Mouse (Mus musculus) heart, embryonic 15.5 days (tissue): ENCODE results near the gene 6430548M08Rik. TPM values are rescaled to one million over a fixed set of nuclear protein-coding genes. Genes with fewer than 3 reads are reported as not detected.

Experiments used
- ATAC-seq: fragments of 200-750 bp; cut with Nextera tagmentation; replicated peaks from 2 replicates; pipeline ENCODE4 v1.8.0; 2017; ENCODE audit warnings: low read depth, moderate TSS enrichment; ENCODE audit not compliant: insufficient number of reproducible peaks, insufficient read depth, low FRiP score
- H3K27ac ChIP-seq: fragments of 300-500 bp; sonication (generic); 2 replicates; pipeline ENCODE4 v1.5.1; 2015; ENCODE audit warnings: mild to moderate bottlenecking, inconsistent platforms
- H3K27me3 ChIP-seq: fragments of 300-500 bp; sonication (generic); 2 replicates; pipeline ENCODE4 v1.6.1; 2015; ENCODE audit warnings: inconsistent platforms
- H3K36me3 ChIP-seq: fragments of 300-500 bp; sonication (generic); 2 replicates; pipeline ENCODE4 v1.6.1; 2015; ENCODE audit warnings: mild to moderate bottlenecking, inconsistent platforms
- H3K4me1 ChIP-seq: fragments of 300-500 bp; sonication (generic); replicated peaks from 2 replicates; pipeline ENCODE4 v1.6.1; 2015; ENCODE audit warnings: inconsistent platforms
- H3K4me2 ChIP-seq: fragments of 300-500 bp; sonication (generic); 2 replicates; pipeline ENCODE4 v1.6.1; 2015; ENCODE audit warnings: inconsistent platforms, mild to moderate bottlenecking, moderate library complexity
- H3K4me3 ChIP-seq: fragments of 300-500 bp; sonication (generic); 2 replicates; pipeline ENCODE4 v1.5.1; 2015; ENCODE audit warnings: mild to moderate bottlenecking, inconsistent platforms
- H3K9ac ChIP-seq: fragments of 300-500 bp; sonication (generic); 2 replicates; pipeline ENCODE4 v1.6.1; 2015; ENCODE audit warnings: mild to moderate bottlenecking, inconsistent platforms
- H3K9me3 ChIP-seq: fragments of 300-500 bp; sonication (generic); replicated peaks from 2 replicates; pipeline ENCODE4 v1.6.1; 2016; ENCODE audit warnings: inconsistent platforms
- WGBS: fragments of 180-500 bp; shearing (Covaris S2); methylation state at CpG from one replicate; pipeline ENCODE4 v1.1.7; 2015; ENCODE audit warnings: mixed read lengths; 5-methylcytosine and 5-hydroxymethylcytosine counted together
- polyA plus RNA-seq: library from polyadenylated mRNA; unstranded; fragments of >200 nt; fragmentation: Nextera tagmentation; extraction: Ambion mirVana; gene quantifications from 2 replicates; pipeline ENCODE4 v1.2.1, GENCODE M21; 2015

6430548M08Rik gene
- polyA plus RNA-seq, 1 experiment from 2014 or later = 6.6 TPM

- H3K4me2 ChIP-seq = no peak overlapping the region
- H3K27me3 ChIP-seq = no peaks in the 10 kb centered on the region
- peak; percentile 18; the same call in 1 of the 2 replicates for ATAC-seq
- no peaks in the 10 kb centered on the region for H3K36me3 ChIP-seq
- no peak overlapping the region for H3K27ac ChIP-seq
- H3K9ac ChIP-seq = no peak overlapping the region
- H3K9me3 ChIP-seq = no peaks in the 10 kb centered on the region
- peaks cover 36% of the 10 kb centered on the region for H3K4me1 ChIP-seq
- H3K4me3 ChIP-seq = no peak overlapping the region
- 24% methylated on average over 9 of the region's 9 CpGs for WGBS
Observed at GRCm38 (mm10) chr8:120184366-120184765, 70.4 kb downstream of the 6430548M08Rik start.

GRCm38 (mm10) chr8:120184850-120185792 is 71.2 kb downstream of the 6430548M08Rik start:
- Histone ChIP-seq H3K27me3 (no peaks in the 10 kb centered on the region), H3K4me1 (peaks cover 41% of the 10 kb centered on the region), H3K4me3 (no peak overlapping the region), H3K36me3 (no peaks in the 10 kb centered on the region), H3K9me3 (no peaks in the 10 kb centered on the region), H3K9ac (peak overlapping the region; percentile 12), H3K27ac (peak overlapping the region; percentile 56), H3K4me2 (peak overlapping the region; percentile 13; the same call in 1 of the 2 replicates)
- ATAC-seq = no peak; the same call in 1 of the 2 replicates
- WGBS = 26% methylated on average over 16 of the region's 17 CpGs

- no peak overlapping the region for H3K9ac ChIP-seq
- no peak for ATAC-seq
- no peak overlapping the region for H3K4me3 ChIP-seq
- no peaks in the 10 kb centered on the region for H3K27me3 ChIP-seq
- H3K27ac ChIP-seq = no peak overlapping the region; the same call in 1 of the 2 replicates
- no peaks in the 10 kb centered on the region for H3K9me3 ChIP-seq
- H3K4me2 ChIP-seq = no peak overlapping the region
- no peaks in the 10 kb centered on the region for H3K36me3 ChIP-seq
- peaks cover 53% of the 10 kb centered on the region for H3K4me1 ChIP-seq
- 54% methylated on average over 8 of the region's 8 CpGs for WGBS
Observed at GRCm38 (mm10) chr8:120186454-120186853, 72.5 kb downstream of the 6430548M08Rik start.

GRCm38 (mm10) chr8:120188510-120188909 is 74.6 kb downstream of the 6430548M08Rik start:
- ATAC-seq = no peak
- peaks cover 58% of the 10 kb centered on the region for H3K4me1 ChIP-seq

GRCm38 (mm10) chr8:120189440-120189839 is 75.5 kb downstream of the 6430548M08Rik start:
- Histone ChIP-seq H3K9ac (no peak overlapping the region), H3K27ac (no peak overlapping the region)

More at GRCm38 (mm10) chr8:120188510-120188909, 74.6 kb downstream of the 6430548M08Rik start:
- no peaks in the 10 kb centered on the region for H3K9me3 ChIP-seq
- H3K36me3 ChIP-seq = no peaks in the 10 kb centered on the region
- 79% methylated on average over 6 of the region's 6 CpGs for WGBS
- no peak overlapping the region for H3K4me2 ChIP-seq
- no peak overlapping the region for H3K4me3 ChIP-seq
- no peak overlapping the region for H3K9ac ChIP-seq
- H3K27me3 ChIP-seq = no peaks in the 10 kb centered on the region
- H3K27ac ChIP-seq = no peak overlapping the region

GRCm38 (mm10) chr8:120190107-120190809 is 76.3 kb downstream of the 6430548M08Rik start:
- H3K27ac ChIP-seq = peak overlapping the region; percentile 93
- no peak for ATAC-seq
- H3K27me3 ChIP-seq = no peaks in the 10 kb centered on the region
- no peak overlapping the region for H3K4me2 ChIP-seq
- H3K4me3 ChIP-seq = no peak overlapping the region
- WGBS = 78% methylated on average over 17 of the region's 17 CpGs
- H3K9ac ChIP-seq = no peak overlapping the region
- H3K9me3 ChIP-seq = no peaks in the 10 kb centered on the region
- no peaks in the 10 kb centered on the region for H3K36me3 ChIP-seq
- peaks cover 45% of the 10 kb centered on the region for H3K4me1 ChIP-seq

More at GRCm38 (mm10) chr8:120189440-120189839, 75.5 kb downstream of the 6430548M08Rik start:
- no peak overlapping the region for H3K4me3 ChIP-seq
- H3K4me1 ChIP-seq = peaks cover 53% of the 10 kb centered on the region
- no peaks in the 10 kb centered on the region for H3K9me3 ChIP-seq
- 70% methylated on average over 6 of the region's 6 CpGs for WGBS
- no peak for ATAC-seq
- H3K36me3 ChIP-seq = no peaks in the 10 kb centered on the region
- no peak overlapping the region for H3K4me2 ChIP-seq
- H3K27me3 ChIP-seq = no peaks in the 10 kb centered on the region

- WGBS = 17% methylated on average over 19 of the region's 20 CpGs
- Histone ChIP-seq H3K4me2 (peak overlapping the region; percentile 68), H3K36me3 (no peaks in the 10 kb centered on the region), H3K27ac (peak overlapping the region; percentile 93), H3K9me3 (no peaks in the 10 kb centered on the region), H3K4me1 (peaks cover 39% of the 10 kb centered on the region), H3K9ac (peak overlapping the region; percentile 37; the same call in 1 of the 2 replicates), H3K4me3 (peak overlapping the region; percentile 33), H3K27me3 (no peaks in the 10 kb centered on the region)
- peak; percentile 91 for ATAC-seq
Observed at GRCm38 (mm10) chr8:120190810-120191413, 77.0 kb downstream of the 6430548M08Rik start.

- peaks cover 32% of the 10 kb centered on the region for H3K4me1 ChIP-seq
- ATAC-seq = no peak
- no peaks in the 10 kb centered on the region for H3K27me3 ChIP-seq
- H3K27ac ChIP-seq = peak overlapping the region; percentile 93
- H3K36me3 ChIP-seq = no peaks in the 10 kb centered on the region
- H3K4me3 ChIP-seq = no peak overlapping the region
- no peak overlapping the region for H3K9ac ChIP-seq
- WGBS = 51% methylated on average over 5 of the region's 5 CpGs
- H3K4me2 ChIP-seq = peak overlapping the region; percentile 68
- H3K9me3 ChIP-seq = no peaks in the 10 kb centered on the region
Observed at GRCm38 (mm10) chr8:120191633-120192032, 77.7 kb downstream of the 6430548M08Rik start.

GRCm38 (mm10) chr8:120192118-120192517 is 78.2 kb downstream of the 6430548M08Rik start:
- 98% methylated on average over 5 of the region's 5 CpGs for WGBS
- H3K27ac ChIP-seq = peak overlapping the region; percentile 93
- no peaks in the 10 kb centered on the region for H3K9me3 ChIP-seq
- H3K36me3 ChIP-seq = no peaks in the 10 kb centered on the region
- no peak for ATAC-seq
- H3K4me3 ChIP-seq = no peak overlapping the region
- H3K4me2 ChIP-seq = no peak overlapping the region
- H3K4me1 ChIP-seq = peaks cover 28% of the 10 kb centered on the region
- H3K27me3 ChIP-seq = no peaks in the 10 kb centered on the region
- no peak overlapping the region for H3K9ac ChIP-seq

- no peaks in the 10 kb centered on the region for H3K9me3 ChIP-seq
- H3K27me3 ChIP-seq = no peaks in the 10 kb centered on the region
- H3K9ac ChIP-seq = no peak overlapping the region
- WGBS = 84% methylated on average over 6 of the region's 6 CpGs
- H3K4me3 ChIP-seq = no peak overlapping the region
- H3K4me2 ChIP-seq = no peak overlapping the region
- peaks cover 23% of the 10 kb centered on the region for H3K4me1 ChIP-seq
- H3K27ac ChIP-seq = no peak overlapping the region
- no peaks in the 10 kb centered on the region for H3K36me3 ChIP-seq
- ATAC-seq = no peak
Observed at GRCm38 (mm10) chr8:120201351-120201750, 87.4 kb downstream of the 6430548M08Rik start.

GRCm38 (mm10) chr8:120202546-120202945 is 88.6 kb downstream of the 6430548M08Rik start:
- H3K36me3 ChIP-seq = no peaks in the 10 kb centered on the region
- no peak overlapping the region for H3K4me2 ChIP-seq
- no peak overlapping the region for H3K27ac ChIP-seq
- 25% methylated on average over 3 of the region's 3 CpGs for WGBS
- H3K4me1 ChIP-seq = peaks cover 23% of the 10 kb centered on the region
- H3K9ac ChIP-seq = no peak overlapping the region
- H3K4me3 ChIP-seq = no peak overlapping the region
- ATAC-seq = peak; percentile 41; the same call in 1 of the 2 replicates
- no peaks in the 10 kb centered on the region for H3K27me3 ChIP-seq
- no peaks in the 10 kb centered on the region for H3K9me3 ChIP-seq
